Mouse (Mus musculus) liver, postnatal 0 days (tissue): ENCODE data around the gene Amh.

ENCODE experiments used
- CTCF ChIP-seq: sonication (generic); IDR thresholded peaks from 2 replicates; pipeline ENCODE4 v1.5.1; 2016; ENCODE audit warnings: antibody characterized with exemption, low read depth
- EP300 ChIP-seq: IDR thresholded peaks from 2 replicates; pipeline ENCODE4 v1.6.1; 2016; ENCODE audit warnings: antibody characterized with exemption, low read depth, mild to moderate bottlenecking

- TF ChIP-seq CTCF (peak; percentile 43), EP300 (0 out of 2 replicates have a peak, but pooled peaks have one; percentile 28)
These were observed 51.2 kb downstream of the Amh start for GRCm38 (mm10) chr10:80856267-80856666.
